Mouse (Mus musculus) hindbrain, embryonic 15.5 days (tissue): ENCODE measurements around the gene Gm20481. TPM values are rescaled to one million over a fixed set of nuclear protein-coding genes. Genes with fewer than 3 reads are reported as not detected.
"Not testable (repeated sequence)": the region's sequence is repeated elsewhere in the genome, so short reads cannot be mapped to it uniquely, and the experiment has no call there.

Experiments used
- ATAC-seq: fragments of 200-750 bp; cut with Nextera tagmentation; 2 replicates; pipeline ENCODE4 v1.8.0; 2017; ENCODE audit warnings: low read depth, moderate number of reproducible peaks, moderate TSS enrichment; ENCODE audit not compliant: low FRiP score
- H3K27ac ChIP-seq: fragments of 300-500 bp; sonication (generic); replicated peaks from 2 replicates; pipeline ENCODE4 v1.5.1; 2015; ENCODE audit warnings: mild to moderate bottlenecking, inconsistent platforms
- H3K27me3 ChIP-seq: fragments of 300-500 bp; sonication (generic); 2 replicates; pipeline ENCODE4 v1.6.1; 2015; ENCODE audit warnings: control low read depth, inconsistent platforms
- H3K36me3 ChIP-seq: fragments of 300-500 bp; sonication (generic); 2 replicates; pipeline ENCODE4 v1.6.1; 2015; ENCODE audit warnings: control low read depth, inconsistent platforms
- H3K4me1 ChIP-seq: fragments of 300-500 bp; sonication (generic); replicated peaks from 2 replicates; pipeline ENCODE4 v1.6.1; 2015; ENCODE audit warnings: control low read depth, inconsistent platforms
- H3K4me2 ChIP-seq: fragments of 300-500 bp; sonication (generic); 2 replicates; pipeline ENCODE4 v1.6.1; 2015; ENCODE audit warnings: moderate library complexity, mild to moderate bottlenecking, inconsistent platforms
- H3K4me3 ChIP-seq: fragments of 300-500 bp; sonication (generic); 2 replicates; pipeline ENCODE4 v1.5.1; 2015; ENCODE audit warnings: mild to moderate bottlenecking, inconsistent platforms
- H3K9ac ChIP-seq: fragments of 300-500 bp; sonication (generic); 2 replicates; pipeline ENCODE4 v1.6.1; 2015; ENCODE audit warnings: inconsistent platforms
- H3K9me3 ChIP-seq: fragments of 300-500 bp; sonication (generic); 2 replicates; pipeline ENCODE4 v1.6.1; 2016; ENCODE audit warnings: control low read depth, inconsistent platforms
- WGBS: fragments of 180-500 bp; shearing (Covaris S2); methylation state at CpG from one replicate; pipeline ENCODE4 v1.1.7; 2015; 5-methylcytosine and 5-hydroxymethylcytosine counted together
- polyA plus RNA-seq: library from polyadenylated mRNA; unstranded; fragments of >200 nt; fragmentation: Nextera tagmentation; extraction: Ambion mirVana; gene quantifications from 2 replicates; pipeline ENCODE4 v1.2.1, GENCODE M21; 2015

The Gm20481 gene
- polyA plus RNA-seq, 1 experiment from 2014 or later: not detected

DNA sequence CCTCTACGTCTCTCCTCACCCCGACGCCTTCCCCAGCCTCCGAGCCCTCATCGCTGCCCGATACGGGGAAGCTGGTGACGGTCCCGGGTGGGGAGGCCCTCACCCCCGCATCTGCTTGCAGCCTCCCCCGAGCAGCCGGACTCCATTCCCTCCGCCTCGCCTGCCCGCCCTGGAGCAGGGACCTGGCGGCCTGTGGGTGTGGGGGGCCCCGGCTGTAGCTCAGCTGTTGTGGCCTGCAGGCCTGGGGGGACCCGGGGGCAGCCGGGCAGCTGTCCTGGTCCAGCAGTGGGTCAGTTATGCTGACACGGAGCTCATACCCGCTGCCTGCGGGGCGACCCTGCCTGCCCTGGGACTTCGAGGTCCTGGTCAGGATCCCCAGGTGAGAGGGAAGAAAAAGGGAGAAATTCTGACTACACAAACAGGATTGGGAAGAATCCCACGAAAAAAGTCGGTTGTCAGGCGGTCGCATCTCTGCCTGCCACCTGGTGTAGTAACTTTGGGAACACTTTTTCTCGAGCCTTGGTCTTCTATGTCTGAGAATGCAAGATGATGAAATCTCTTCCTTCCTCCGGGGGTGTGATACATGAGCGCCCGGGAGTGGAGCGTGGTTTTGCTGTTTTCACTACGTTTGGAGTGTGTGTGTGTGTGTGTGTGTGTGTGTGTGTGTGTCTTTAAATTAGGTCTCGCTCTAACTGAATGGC, 31.9 kb downstream of the Gm20481 start:
- peak overlapping the region; percentile 96 for H3K27ac ChIP-seq

GRCm38 (mm10) chr17:35002153-35002865, 32.6 kb downstream of the Gm20481 start:
- no peaks in the 10 kb centered on the region for H3K27me3 ChIP-seq
- ATAC-seq: no peak
- peak overlapping the region; percentile 63 for H3K4me3 ChIP-seq
- peak overlapping the region; percentile 99 for H3K4me2 ChIP-seq
- 10% methylated on average over 12 of the region's 12 CpGs for WGBS
- H3K36me3 ChIP-seq: peaks cover 20% of the 10 kb centered on the region
- H3K9me3 ChIP-seq: no peaks in the 10 kb centered on the region
- H3K9ac ChIP-seq: peak overlapping the region; percentile 97
- H3K27ac ChIP-seq: peak overlapping the region; percentile 96
- peaks cover 29% of the 10 kb centered on the region for H3K4me1 ChIP-seq

More for the DNA sequence above, 31.9 kb downstream of the Gm20481 start:
- H3K36me3 ChIP-seq: peaks cover 16% of the 10 kb centered on the region
- H3K4me1 ChIP-seq: peaks cover 29% of the 10 kb centered on the region
- H3K27me3 ChIP-seq: no peaks in the 10 kb centered on the region
- H3K4me3 ChIP-seq: peak overlapping the region; percentile 63
- WGBS: under 1% methylated on average over 35 of the region's 35 CpGs
- peak overlapping the region; percentile 97 for H3K9ac ChIP-seq
- H3K4me2 ChIP-seq: peak overlapping the region; percentile 99
- peak; percentile 55 for ATAC-seq
- no peaks in the 10 kb centered on the region for H3K9me3 ChIP-seq

DNA sequence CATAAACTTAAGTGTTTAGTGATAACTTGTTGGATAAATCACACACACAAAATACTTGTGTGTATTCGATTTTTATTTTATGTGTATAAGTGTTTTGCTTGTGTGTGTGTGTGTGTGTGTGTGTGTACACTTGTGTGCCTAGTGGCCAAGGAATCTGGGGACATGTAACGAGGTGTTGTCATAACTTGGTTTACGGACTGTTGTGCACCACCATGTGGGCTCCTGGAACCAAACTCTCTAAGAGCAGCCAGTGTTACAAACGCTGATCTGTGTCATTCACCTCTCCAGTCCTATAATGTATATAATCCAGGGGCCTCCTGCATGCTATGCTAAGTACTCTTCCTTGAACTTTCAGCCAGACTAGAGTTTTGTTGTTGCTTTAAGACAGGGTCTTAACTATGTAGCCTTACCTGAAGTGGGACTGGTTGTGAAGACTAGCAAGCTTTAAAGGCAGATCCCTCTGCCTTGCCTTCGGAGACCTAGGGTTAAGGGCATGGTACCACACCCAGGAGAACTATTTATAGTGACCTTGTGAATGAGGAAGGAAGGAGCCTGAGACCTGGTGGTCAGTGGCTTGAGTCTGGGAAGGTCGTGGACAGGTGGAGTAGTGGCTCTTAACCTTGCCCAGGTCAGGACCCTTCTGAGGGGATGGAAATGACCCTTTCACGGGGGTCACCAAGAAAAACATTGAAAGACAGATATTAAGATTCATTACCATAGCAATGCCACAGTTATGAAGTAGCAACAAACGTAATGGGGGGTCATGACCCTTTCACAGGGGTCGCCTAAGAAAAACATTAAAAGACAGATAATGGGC, 33.5 kb downstream of the Gm20481 start:
- Histone ChIP-seq H3K4me3 (no peak overlapping the region), H3K27ac (no peak overlapping the region), H3K4me1 (peaks cover 29% of the 10 kb centered on the region), H3K4me2 (peak overlapping the region; percentile 99; the same call in 1 of the 2 replicates), H3K27me3 (no peaks in the 10 kb centered on the region), H3K9ac (no peak overlapping the region), H3K9me3 (no peaks in the 10 kb centered on the region), H3K36me3 (peaks cover 26% of the 10 kb centered on the region)
- no peak for ATAC-seq
- WGBS: 77% methylated on average over 9 of the region's 9 CpGs

DNA sequence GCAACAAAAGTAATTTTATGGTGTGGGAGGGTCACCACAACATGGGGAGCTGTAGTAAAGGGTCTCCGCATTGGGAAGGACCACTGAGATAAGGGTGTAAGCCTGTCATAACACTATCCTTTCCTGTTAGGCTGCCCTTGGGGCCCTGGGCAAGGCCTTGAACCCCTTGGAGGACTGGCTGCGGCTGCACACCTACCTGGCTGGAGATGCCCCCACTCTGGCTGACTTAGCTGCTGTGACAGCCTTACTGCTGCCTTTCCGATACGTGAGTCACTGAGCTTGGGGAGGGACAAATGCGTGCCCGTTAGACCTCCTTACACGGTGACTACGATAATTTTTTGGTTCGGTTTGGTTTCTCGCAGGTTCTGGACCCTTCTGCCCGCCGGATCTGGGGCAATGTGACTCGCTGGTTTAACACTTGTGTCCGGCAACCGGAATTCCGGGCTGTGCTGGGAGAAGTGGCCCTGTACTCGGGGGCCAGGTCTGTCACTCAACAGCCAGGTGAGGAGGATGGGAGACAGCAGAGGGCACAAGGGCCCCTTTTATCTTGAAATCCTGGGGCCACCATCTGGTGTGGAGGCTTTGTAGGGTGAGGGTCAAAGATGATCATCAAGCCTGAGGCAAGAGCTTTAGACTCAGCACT, 34.5 kb downstream of the Gm20481 start:
- H3K4me1 ChIP-seq: peaks cover 29% of the 10 kb centered on the region
- no peaks in the 10 kb centered on the region for H3K9me3 ChIP-seq
- no peak for ATAC-seq
- no peak overlapping the region for H3K4me3 ChIP-seq
- H3K9ac ChIP-seq: no peak overlapping the region
- no peaks in the 10 kb centered on the region for H3K27me3 ChIP-seq
- no peak overlapping the region for H3K4me2 ChIP-seq
- no peak overlapping the region for H3K27ac ChIP-seq
- WGBS: 96% methylated on average over 17 of the region's 17 CpGs
- peaks cover 31% of the 10 kb centered on the region for H3K36me3 ChIP-seq

- no peak for ATAC-seq
- no peak overlapping the region for H3K9ac ChIP-seq
- H3K9me3 ChIP-seq: no peaks in the 10 kb centered on the region
- no peak overlapping the region for H3K27ac ChIP-seq
- no peak overlapping the region for H3K4me2 ChIP-seq
- WGBS: 95% methylated on average over 10 of the region's 10 CpGs
- H3K36me3 ChIP-seq: peaks cover 36% of the 10 kb centered on the region
- no peaks in the 10 kb centered on the region for H3K27me3 ChIP-seq
- peaks cover 23% of the 10 kb centered on the region for H3K4me1 ChIP-seq
- H3K4me3 ChIP-seq: no peak overlapping the region
These were observed 35.4 kb downstream of the Gm20481 start for GRCm38 (mm10) chr17:35005158-35005557.

GRCm38 (mm10) chr17:35005902-35006301, 36.2 kb downstream of the Gm20481 start:
- H3K9me3 ChIP-seq, ATAC-seq: not testable (repeated sequence)
- 95% methylated on average over 4 of the region's 5 CpGs for WGBS

DNA sequence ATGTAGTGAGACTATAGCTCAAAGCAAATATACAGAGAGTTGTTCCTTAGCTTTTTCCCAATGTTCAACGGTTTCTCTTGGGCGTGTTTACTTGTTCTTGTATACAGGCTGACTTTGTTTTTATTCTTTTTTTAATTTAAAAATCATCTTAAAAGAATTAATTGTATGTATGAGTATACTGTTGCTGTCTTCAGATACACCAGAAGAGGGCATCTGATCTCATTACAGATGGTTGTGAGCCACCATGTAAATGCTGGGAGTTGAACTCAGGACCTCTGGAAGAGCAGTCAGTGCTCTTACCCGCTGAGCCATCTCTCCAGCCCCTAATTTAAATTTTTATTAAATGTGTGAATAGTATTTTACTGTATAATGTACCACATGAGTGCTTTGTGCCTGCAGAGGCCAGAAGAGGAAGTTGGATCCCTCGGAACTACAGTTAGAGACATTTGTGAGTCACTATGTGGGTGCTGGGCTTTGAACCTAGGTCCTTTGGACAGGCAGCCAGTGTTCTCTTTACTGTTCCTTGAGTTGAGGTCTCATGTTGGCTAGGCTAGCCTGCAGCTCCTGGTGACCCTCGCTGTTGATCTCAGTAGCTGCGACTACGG, 37.8 kb downstream of the Gm20481 start:
- no peak overlapping the region for H3K9ac ChIP-seq
- H3K4me2 ChIP-seq: no peak overlapping the region
- ATAC-seq: no peak
- no peak overlapping the region for H3K4me3 ChIP-seq
- peaks cover 12% of the 10 kb centered on the region for H3K4me1 ChIP-seq
- H3K36me3 ChIP-seq: peaks cover 59% of the 10 kb centered on the region
- WGBS: 96% methylated on average over 7 of the region's 7 CpGs
- no peaks in the 10 kb centered on the region for H3K27me3 ChIP-seq
- no peak overlapping the region for H3K27ac ChIP-seq
- H3K9me3 ChIP-seq: no peaks in the 10 kb centered on the region

More at GRCm38 (mm10) chr17:35005902-35006301, 36.2 kb downstream of the Gm20481 start:
- H3K36me3 ChIP-seq: peaks cover 43% of the 10 kb centered on the region
- H3K4me1 ChIP-seq: peaks cover 23% of the 10 kb centered on the region
- not testable (repeated sequence) for H3K27ac ChIP-seq, H3K4me2 ChIP-seq, H3K9ac ChIP-seq, H3K4me3 ChIP-seq, H3K27me3 ChIP-seq

GRCm38 (mm10) chr17:35009586-35009985, 39.9 kb downstream of the Gm20481 start:
- H3K27me3 ChIP-seq: no peaks in the 10 kb centered on the region
- no peaks in the 10 kb centered on the region for H3K9me3 ChIP-seq
- no peak overlapping the region for H3K4me2 ChIP-seq
- WGBS: 76% methylated on average over 7 of the region's 7 CpGs
- no peak overlapping the region for H3K27ac ChIP-seq
- no peak for ATAC-seq
- H3K4me1 ChIP-seq: no peaks in the 10 kb centered on the region
- no peak overlapping the region for H3K9ac ChIP-seq
- peaks cover 80% of the 10 kb centered on the region for H3K36me3 ChIP-seq
- H3K4me3 ChIP-seq: no peak overlapping the region

- ATAC-seq: no peak
- H3K9me3 ChIP-seq: no peaks in the 10 kb centered on the region
- H3K4me2 ChIP-seq: no peak overlapping the region
- H3K4me3 ChIP-seq: no peak overlapping the region
- 92% methylated on average over 8 of the region's 8 CpGs for WGBS
- peaks cover 77% of the 10 kb centered on the region for H3K36me3 ChIP-seq
- no peaks in the 10 kb centered on the region for H3K27me3 ChIP-seq
- H3K9ac ChIP-seq: no peak overlapping the region
- H3K4me1 ChIP-seq: 0 out of 2 replicates have a peak, but pooled peaks cover 3% of the 10 kb centered on the region
- no peak overlapping the region for H3K27ac ChIP-seq
These were observed 41.7 kb downstream of the Gm20481 start for GRCm38 (mm10) chr17:35011440-35011839.

DNA sequence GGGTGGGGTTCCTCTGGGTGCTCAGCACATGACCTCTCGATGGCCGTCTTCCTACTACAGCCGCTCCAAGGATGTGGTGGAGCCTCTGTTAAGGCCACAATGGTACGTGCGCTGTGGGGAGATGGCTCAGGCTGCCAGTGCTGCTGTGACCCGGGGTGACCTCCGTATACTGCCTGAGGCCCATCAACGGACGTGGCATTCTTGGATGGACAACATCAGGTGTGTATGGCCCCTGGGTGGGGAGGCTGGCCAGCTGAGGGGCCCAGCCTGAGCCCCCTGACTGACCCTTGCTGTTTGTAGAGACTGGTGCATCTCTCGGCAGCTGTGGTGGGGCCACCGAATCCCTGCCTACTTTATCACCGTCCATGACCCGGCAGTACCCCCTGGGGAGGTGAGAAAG, 42.7 kb downstream of the Gm20481 start:
- Histone ChIP-seq H3K9me3 (no peaks in the 10 kb centered on the region), H3K27ac (no peak overlapping the region), H3K27me3 (no peaks in the 10 kb centered on the region), H3K4me3 (no peak overlapping the region), H3K36me3 (peaks cover 71% of the 10 kb centered on the region), H3K4me1 (0 out of 2 replicates have a peak, but pooled peaks cover 3% of the 10 kb centered on the region), H3K4me2 (no peak overlapping the region), H3K9ac (no peak overlapping the region)
- ATAC-seq: no peak
- WGBS: 84% methylated on average over 13 of the region's 13 CpGs

DNA sequence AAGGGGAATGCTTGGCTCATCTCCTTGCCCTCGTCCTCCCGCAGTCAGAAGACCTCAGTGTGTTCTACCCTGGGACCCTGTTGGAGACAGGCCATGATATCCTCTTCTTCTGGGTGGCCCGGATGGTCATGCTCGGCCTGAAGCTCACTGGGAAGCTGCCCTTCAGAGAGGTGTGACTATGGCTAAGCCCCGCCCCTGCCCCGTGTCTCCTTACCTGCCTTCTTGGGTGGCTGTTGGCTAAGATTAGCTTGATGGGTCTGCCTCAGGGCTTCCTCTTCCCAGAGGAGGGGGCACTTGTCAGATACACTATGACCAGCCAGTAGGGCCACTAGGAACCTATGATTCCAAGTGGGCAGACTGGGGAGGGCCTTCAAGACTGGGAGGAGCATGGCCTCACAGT, 43.5 kb downstream of the Gm20481 start:
- no peak for ATAC-seq
- Histone ChIP-seq H3K9me3 (no peaks in the 10 kb centered on the region), H3K4me2 (no peak overlapping the region), H3K9ac (no peak overlapping the region), H3K27me3 (no peaks in the 10 kb centered on the region), H3K4me1 (0 out of 2 replicates have a peak, but pooled peaks cover 3% of the 10 kb centered on the region), H3K4me3 (no peak overlapping the region), H3K36me3 (peaks cover 66% of the 10 kb centered on the region), H3K27ac (no peak overlapping the region)
- 83% methylated on average over 6 of the region's 6 CpGs for WGBS
